Mouse (Mus musculus) kidney, embryonic 15.5 days (tissue): ENCODE measurements at regions not wholly inside any gene's neighbourhood (a gene's known extent, or its start where the extent isn't known, plus 50 kb on each side); places are given as distances from the start of the nearest gene placed in this dataset.

Experiments used
- ATAC-seq: fragments of 200-750 bp; cut with Nextera tagmentation; replicated peaks from 2 replicates; pipeline ENCODE4 v1.8.0; 2017; ENCODE audit warnings: moderate TSS enrichment; ENCODE audit not compliant: low FRiP score
- H3K27ac ChIP-seq: fragments of 300-500 bp; sonication (generic); 2 replicates; pipeline ENCODE4 v1.5.1; 2015; ENCODE audit warnings: mild to moderate bottlenecking, inconsistent platforms
- H3K27me3 ChIP-seq: fragments of 300-500 bp; sonication (generic); 2 replicates; pipeline ENCODE4 v1.6.1; 2015; ENCODE audit warnings: inconsistent platforms
- H3K36me3 ChIP-seq: fragments of 300-500 bp; sonication (generic); 2 replicates; pipeline ENCODE4 v1.6.1; 2015; ENCODE audit warnings: inconsistent platforms
- H3K4me1 ChIP-seq: fragments of 300-500 bp; sonication (generic); 2 replicates; pipeline ENCODE4 v1.6.1; 2015; ENCODE audit warnings: inconsistent platforms
- H3K4me2 ChIP-seq: fragments of 300-500 bp; sonication (generic); 2 replicates; pipeline ENCODE4 v1.6.1; 2015; ENCODE audit warnings: moderate library complexity, mild to moderate bottlenecking, inconsistent platforms
- H3K4me3 ChIP-seq: fragments of 300-500 bp; sonication (generic); replicated peaks from 2 replicates; pipeline ENCODE4 v1.5.1; 2015; ENCODE audit warnings: mild to moderate bottlenecking, inconsistent platforms
- H3K9ac ChIP-seq: fragments of 300-500 bp; sonication (generic); 2 replicates; pipeline ENCODE4 v1.6.1; 2015; ENCODE audit warnings: mild to moderate bottlenecking, inconsistent platforms
- H3K9me3 ChIP-seq: fragments of 300-500 bp; sonication (generic); replicated peaks from 2 replicates; pipeline ENCODE4 v1.6.1; 2016; ENCODE audit warnings: inconsistent platforms
- WGBS: fragments of 180-500 bp; shearing (Covaris S2); methylation state at CpG from one replicate; pipeline ENCODE4 v1.1.7; 2015; ENCODE audit warnings: mixed read lengths; 5-methylcytosine and 5-hydroxymethylcytosine counted together

DNA sequence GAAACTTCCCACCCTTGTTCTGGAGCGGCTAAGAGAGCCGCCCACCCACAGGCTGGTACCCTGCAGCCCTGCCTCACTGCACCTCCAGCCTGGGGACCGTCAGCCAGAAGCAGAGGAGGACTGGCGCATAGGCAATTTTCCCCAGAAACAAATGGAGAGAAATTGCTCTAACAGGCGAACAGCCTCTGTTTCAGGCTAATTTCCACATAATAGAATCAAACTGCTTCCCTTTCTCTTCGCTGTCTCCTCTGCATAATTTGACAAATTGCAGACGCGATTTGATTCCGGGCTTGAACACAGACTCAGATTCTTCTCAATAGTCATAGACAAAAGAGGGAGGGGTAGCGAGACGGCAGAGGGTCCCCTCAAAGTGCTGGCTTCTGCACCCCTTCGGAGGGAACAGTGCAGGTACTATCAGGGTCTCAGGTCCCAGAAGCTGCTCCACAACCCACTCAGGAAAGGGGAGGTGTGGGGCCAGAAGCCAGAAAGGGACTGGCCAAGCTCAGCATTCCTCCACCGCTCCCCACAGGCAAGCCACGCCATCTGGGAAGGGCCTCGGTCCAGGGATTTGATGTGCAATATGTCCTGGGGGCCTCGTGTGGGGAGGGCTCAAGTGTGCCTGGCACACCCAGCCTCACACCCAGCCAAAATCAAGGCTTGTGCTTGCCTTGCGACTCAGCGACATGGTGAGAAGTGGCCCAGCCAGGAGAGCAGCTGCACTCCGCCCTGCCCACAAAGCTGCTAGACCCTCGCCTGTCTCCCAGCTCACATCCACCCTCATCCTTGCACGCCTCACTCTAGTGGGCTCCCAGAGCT lies 53.7 kb upstream of the A530016L24Rik start:
- Histone ChIP-seq H3K27ac (no peak overlapping the region), H3K9me3 (no peaks in the 10 kb centered on the region), H3K27me3 (peaks cover 20% of the 10 kb centered on the region), H3K9ac (no peak overlapping the region), H3K36me3 (no peaks in the 10 kb centered on the region), H3K4me2 (no peak overlapping the region), H3K4me1 (peaks cover 4% of the 10 kb centered on the region), H3K4me3 (no peak overlapping the region)
- ATAC-seq: no peak
- WGBS: 55% methylated on average over 21 of the region's 21 CpGs

- WGBS: 66% methylated on average over 3 of the region's 3 CpGs
- H3K27me3 ChIP-seq: peaks cover 20% of the 10 kb centered on the region
- no peak for ATAC-seq
Observed at GRCm38 (mm10) chr12:112437046-112437445, 52.2 kb upstream of the A530016L24Rik start.

DNA sequence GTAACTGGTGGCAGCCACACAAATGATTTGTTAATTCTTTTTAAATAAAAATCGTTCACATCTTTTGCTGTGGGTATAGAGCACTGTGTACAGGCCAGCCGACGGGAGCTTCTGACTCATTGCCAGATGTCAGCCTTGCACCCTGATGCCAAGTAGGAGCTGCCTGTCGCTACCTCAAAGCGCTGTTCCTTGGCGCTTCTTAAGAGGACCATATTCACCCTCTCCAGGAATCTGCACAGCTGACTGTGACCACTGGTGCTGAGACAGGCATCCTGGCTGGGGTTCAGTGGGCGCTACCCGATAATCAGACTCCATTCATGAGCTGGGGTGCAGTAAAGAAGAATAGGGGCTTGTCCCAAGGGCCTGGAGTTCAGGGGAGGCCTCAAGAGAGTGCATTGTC lies 51.0 kb upstream of the A530016L24Rik start:
- Histone ChIP-seq H3K27ac (no peak overlapping the region), H3K4me3 (no peak overlapping the region), H3K9me3 (no peaks in the 10 kb centered on the region), H3K9ac (no peak overlapping the region), H3K36me3 (no peaks in the 10 kb centered on the region), H3K4me2 (no peak overlapping the region), H3K27me3 (peaks cover 13% of the 10 kb centered on the region), H3K4me1 (0 out of 2 replicates have a peak, but pooled peaks cover under 1% of the 10 kb centered on the region)
- ATAC-seq: no peak
- WGBS: 87% methylated on average over 8 of the region's 8 CpGs

More at GRCm38 (mm10) chr12:112437046-112437445, 52.2 kb upstream of the A530016L24Rik start:
- no peak overlapping the region for H3K9ac ChIP-seq
- H3K4me1 ChIP-seq: 0 out of 2 replicates have a peak, but pooled peaks cover 3% of the 10 kb centered on the region
- no peaks in the 10 kb centered on the region for H3K9me3 ChIP-seq
- H3K36me3 ChIP-seq: no peaks in the 10 kb centered on the region
- no peak overlapping the region for H3K4me2 ChIP-seq
- H3K27ac ChIP-seq: no peak overlapping the region
- no peak overlapping the region for H3K4me3 ChIP-seq
